Mouse (Mus musculus): ENCODE results near the gene Unk. TPM values are rescaled to one million over a fixed set of nuclear protein-coding genes. Genes with fewer than 3 reads are reported as not detected.

Gene Unk
- total RNA-seq, 2 experiments from 2014 or later, result 38.8 to 42.9 TPM

GRCm38 (mm10) chr11:116102472-116102871, 72.3 kb downstream of the Unk start:
- intact Hi-C loops (cut with DNase I), result no loop called here
- DNase-seq, result no peak

- intact Hi-C loops (cut with DNase I), result no loop called here
- DNase-seq, result no peak
Observed at GRCm38 (mm10) chr11:116103572-116103971, 73.5 kb downstream of the Unk start.

- no peak for DNase-seq
- intact Hi-C loops (cut with DNase I), result no loop called here
Observed at GRCm38 (mm10) chr11:116104006-116104646, 74.0 kb downstream of the Unk start.

GRCm38 (mm10) chr11:116105065-116105464, 74.9 kb downstream of the Unk start:
- intact Hi-C loops (cut with DNase I), result no loop called here
- DNase-seq, result no peak

- intact Hi-C loops (cut with DNase I), result no loop called here
- DNase-seq, result no peak
Observed at GRCm38 (mm10) chr11:116106154-116106962, 76.2 kb downstream of the Unk start.

- intact Hi-C loops (cut with DNase I), result no loop called here
- no peak for DNase-seq
Observed at GRCm38 (mm10) chr11:116106963-116107776, 77.0 kb downstream of the Unk start.

GRCm38 (mm10) chr11:116107777-116108285, 77.7 kb downstream of the Unk start:
- DNase-seq, result no peak
- intact Hi-C loops (cut with DNase I), result no loop called here

GRCm38 (mm10) chr11:116108464-116109137, 78.5 kb downstream of the Unk start:
- intact Hi-C loops (cut with DNase I), result no loop called here
- no peak for DNase-seq

- intact Hi-C loops (cut with DNase I), result no loop called here
- DNase-seq, result no peak
Observed at GRCm38 (mm10) chr11:116109441-116110081, 79.4 kb downstream of the Unk start.

- intact Hi-C loops (cut with DNase I), result no loop called here
- DNase-seq, result peak; percentile 39
Observed at GRCm38 (mm10) chr11:116110131-116110530, 80.0 kb downstream of the Unk start.

- intact Hi-C loops (cut with DNase I), result no loop called here
- no peak for DNase-seq
Observed at GRCm38 (mm10) chr11:116110540-116110939, 80.4 kb downstream of the Unk start.

Other genes starting within 250 kb of the Unk start
- gene Caskin2, start 216.7 kb upstream of the Unk start, total RNA-seq (2021), result 10 to 100 TPM; 13.4 to 14.5 TPM
- 10 to 100 TPM; 15.1 to 19.1 TPM for gene Tsen54, start 215.6 kb upstream of the Unk start, total RNA-seq (2021)
- gene Llgl2, start 206.3 kb upstream of the Unk start, total RNA-seq (2021), result 1 to 10 TPM; 1.1 to 2.4 TPM
- gene Myo15b, start 171.9 kb upstream of the Unk start, total RNA-seq (2021), result under 1 TPM in 1 of 2 experiments, not detected in 1; 0.28 TPM
- not detected for gene Smim5, start 130.4 kb upstream of the Unk start, total RNA-seq (2021)
- not detected for gene Smim6, start 118.3 kb upstream of the Unk start, total RNA-seq (2021)
- gene Sap30bp, start 97.0 kb upstream of the Unk start, total RNA-seq (2021), result 10 to 100 TPM; 51.3 to 67.4 TPM
- 10 to 100 TPM; 20.4 to 22.1 TPM for gene Recql5, start 96.8 kb upstream of the Unk start, total RNA-seq (2021)
- gene Itgb4, start 55.6 kb upstream of the Unk start, total RNA-seq (2021), result 1 to 10 TPM; 3.7 to 4.4 TPM
- gene Galk1, start 17.6 kb upstream of the Unk start, total RNA-seq (2021), result 10 to 100 TPM; 36.2 to 37.9 TPM
- 100 to 1,000 TPM; 510 to 587 TPM for gene H3f3b, start 2.4 kb upstream of the Unk start, total RNA-seq (2021)
- gene Unc13d, start 47.6 kb downstream of the Unk start, total RNA-seq (2021), result 1 to 10 TPM in 1 of 2 experiments, under 1 TPM in 1; 0.56 to 1.2 TPM
- 100 to 1,000 TPM; 171 to 176 TPM for gene Wbp2, start 56.7 kb downstream of the Unk start, total RNA-seq (2021)
- 1 to 10 TPM; 9.2 to 9.3 TPM for gene Trim47, start 96.9 kb downstream of the Unk start, total RNA-seq (2021)
- gene Trim65, start 100.8 kb downstream of the Unk start, total RNA-seq (2021), result 1 to 10 TPM; 4.9 to 5.2 TPM
- gene Mrpl38, start 108.5 kb downstream of the Unk start, total RNA-seq (2021), result 10 to 100 TPM; 52.2 to 54.0 TPM
- 100 to 1,000 TPM; 126 to 130 TPM for gene Fbf1, start 137.8 kb downstream of the Unk start, total RNA-seq (2021)
- gene Ten1, start 168.5 kb downstream of the Unk start, total RNA-seq (2021), result 10 to 100 TPM; 39.5 to 39.9 TPM
- 10 to 100 TPM; 96.3 to 98.3 TPM for gene Acox1, start 168.7 kb downstream of the Unk start, total RNA-seq (2021)
- gene Evpl, start 207.8 kb downstream of the Unk start, total RNA-seq (2021), result under 1 TPM; 0.66 to 0.85 TPM
- 10 to 100 TPM; 53.2 to 57.1 TPM for gene Srp68, start 243.9 kb downstream of the Unk start, total RNA-seq (2021)